Comparison of ENCODE assay signal across 13 mouse cellular contexts in the genomic region with DNA sequence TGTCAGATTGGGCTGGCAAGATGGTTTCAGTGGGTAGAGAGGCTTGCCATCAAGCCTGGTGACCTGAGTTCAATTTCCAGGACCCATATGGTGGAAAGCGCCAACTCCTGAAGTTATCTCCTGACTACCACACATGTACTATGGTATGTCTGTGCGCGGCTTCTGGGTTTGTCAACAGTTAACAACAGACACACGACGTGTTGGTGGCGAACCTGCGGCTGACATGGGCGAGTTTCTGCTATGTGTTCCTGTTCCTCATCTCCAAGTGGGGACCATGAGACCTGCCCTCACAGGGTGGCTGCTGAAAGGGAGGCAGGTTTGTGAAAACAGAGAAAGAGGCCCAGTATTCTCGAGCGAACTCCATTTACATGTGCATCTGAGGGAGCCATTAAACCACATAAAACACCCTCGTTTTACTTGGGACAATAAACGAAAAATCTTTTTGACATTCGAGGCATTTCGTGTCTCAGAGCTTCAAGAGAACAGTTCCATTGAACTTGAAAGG.
DNase-seq lines count a peak whose midpoint lies in the region; ATAC-seq and TF ChIP-seq lines count a peak whose summit lies in the region.
"Had no signal": no experiment of that assay in that cellular context is flagged by ENCODE, and none has a peak within 500 bp of the region (broad histone marks: within the 10 kb centered on the region; RNA-seq: fewer than 3 reads in every experiment).

No protein-coding gene starts in this region.

- H3K4me2 ChIP-seq in midbrain, embryonic 12.5 days (replicated peaks): no peak overlapping the region
- H3K4me2 ChIP-seq in midbrain, embryonic 11.5 days: no peak overlapping the region
- H3K4me2 ChIP-seq in forebrain, embryonic 14.5 days (ENCODE audit: low read length): no peak overlapping the region
- no peak overlapping the region for H3K4me2 ChIP-seq in hindbrain, postnatal 0 days (ENCODE audit: low read depth, low read length)
- H3K4me2 ChIP-seq in neural tube, embryonic 13.5 days: no peak overlapping the region
- H3K4me2 ChIP-seq: embryonic facial prominence, embryonic 15.5 days; heart, embryonic 15.5 days had no signal

- DNase-seq in midbrain, embryonic 11.5 days (ENCODE audit: low spot score, missing footprints): no peak
- no peak for DNase-seq in forebrain, embryonic 14.5 days (ENCODE audit: low spot score)
- no peak for DNase-seq in hindbrain, postnatal 0 days (ENCODE audit: low spot score)
- DNase-seq in adrenal gland, adult 8-10 months: no peak
- DNase-seq in gastrocnemius, postnatal 10 days: no peak
- DNase-seq: kidney, postnatal 25 days; liver; lung, postnatal 14 days; right cerebral cortex, postnatal 4 days had no signal

- peaks cover 43% of the 10 kb centered on the region for H3K4me1 ChIP-seq in midbrain, embryonic 12.5 days
- H3K4me1 ChIP-seq in midbrain, embryonic 11.5 days (ENCODE audit: control insufficient read depth, insufficient read depth, low read length): 0 out of 2 replicates have a peak, but pooled peaks cover 2% of the 10 kb centered on the region
- H3K4me1 ChIP-seq in forebrain, embryonic 14.5 days (ENCODE audit: control insufficient read depth, insufficient read depth, low read length): peaks cover 34% of the 10 kb centered on the region
- H3K4me1 ChIP-seq in hindbrain, postnatal 0 days (ENCODE audit: insufficient read depth, low read length): no peaks in the 10 kb centered on the region
- peaks cover 38% of the 10 kb centered on the region for H3K4me1 ChIP-seq in neural tube, embryonic 13.5 days (replicated peaks)
- H3K4me1 ChIP-seq: heart, embryonic 15.5 days had no signal

- ATAC-seq in midbrain, embryonic 12.5 days (ENCODE audit: low FRiP score, low read depth): no peak
- ATAC-seq in midbrain, embryonic 11.5 days (ENCODE audit: low FRiP score): no peak
- ATAC-seq in forebrain, embryonic 14.5 days: peak; percentile 68
- ATAC-seq in hindbrain, postnatal 0 days: no peak
- peak; percentile 60 for ATAC-seq in neural tube, embryonic 13.5 days (ENCODE audit: low read depth)

- H3K27me3 ChIP-seq in midbrain, embryonic 12.5 days: no peaks in the 10 kb centered on the region
- no peaks in the 10 kb centered on the region for H3K27me3 ChIP-seq in midbrain, embryonic 11.5 days (ENCODE audit: control insufficient read depth, insufficient read depth, low read length)
- H3K27me3 ChIP-seq in forebrain, embryonic 14.5 days (replicated peaks; ENCODE audit: control insufficient read depth, insufficient read depth, low read length): no peaks in the 10 kb centered on the region
- H3K27me3 ChIP-seq in hindbrain, postnatal 0 days (ENCODE audit: insufficient read depth, low read length): no peaks in the 10 kb centered on the region
- H3K27me3 ChIP-seq in neural tube, embryonic 13.5 days: no peaks in the 10 kb centered on the region
- H3K27me3 ChIP-seq: embryonic facial prominence, embryonic 15.5 days had no signal

- peak overlapping the region; percentile 49 for H3K27ac ChIP-seq in midbrain, embryonic 12.5 days (replicated peaks)
- H3K27ac ChIP-seq in midbrain, embryonic 11.5 days (ENCODE audit: low read depth, low read length): no peak overlapping the region
- H3K27ac ChIP-seq in forebrain, embryonic 14.5 days (ENCODE audit: low read depth, low read length): peak overlapping the region; percentile 85
- H3K27ac ChIP-seq in hindbrain, postnatal 0 days: peak overlapping the region; percentile 63
- H3K27ac ChIP-seq in neural tube, embryonic 13.5 days (replicated peaks): peak overlapping the region; percentile 72
- H3K27ac ChIP-seq: embryonic facial prominence, embryonic 15.5 days; heart, embryonic 15.5 days had no signal

- no peak for TF ChIP-seq CTCF in hindbrain, postnatal 0 days (IDR thresholded peaks at IDR 0.05; ENCODE audit: low read depth)

- no peaks in the 10 kb centered on the region for H3K36me3 ChIP-seq in midbrain, embryonic 12.5 days
- no peaks in the 10 kb centered on the region for H3K36me3 ChIP-seq in midbrain, embryonic 11.5 days (ENCODE audit: control insufficient read depth, insufficient read depth, low read length)
- H3K36me3 ChIP-seq in forebrain, embryonic 14.5 days (ENCODE audit: control insufficient read depth, insufficient read depth, low read length): no peaks in the 10 kb centered on the region
- no peaks in the 10 kb centered on the region for H3K36me3 ChIP-seq in hindbrain, postnatal 0 days (ENCODE audit: insufficient read depth, low read length)
- no peaks in the 10 kb centered on the region for H3K36me3 ChIP-seq in neural tube, embryonic 13.5 days
- H3K36me3 ChIP-seq: embryonic facial prominence, embryonic 15.5 days; heart, embryonic 15.5 days had no signal

- no peak overlapping the region for H3K9ac ChIP-seq in midbrain, embryonic 12.5 days (replicated peaks)
- H3K9ac ChIP-seq in midbrain, embryonic 11.5 days (ENCODE audit: low read length): no peak overlapping the region
- no peak overlapping the region for H3K9ac ChIP-seq in forebrain, embryonic 14.5 days (ENCODE audit: low read length)
- no peak overlapping the region for H3K9ac ChIP-seq in hindbrain, postnatal 0 days (replicated peaks; ENCODE audit: low read length)
- H3K9ac ChIP-seq in neural tube, embryonic 13.5 days: no peak overlapping the region
- H3K9ac ChIP-seq: embryonic facial prominence, embryonic 15.5 days; heart, embryonic 15.5 days had no signal

- no peaks in the 10 kb centered on the region for H3K9me3 ChIP-seq in midbrain, embryonic 12.5 days
- no peaks in the 10 kb centered on the region for H3K9me3 ChIP-seq in midbrain, embryonic 11.5 days (ENCODE audit: control insufficient read depth, low read length)
- no peaks in the 10 kb centered on the region for H3K9me3 ChIP-seq in forebrain, embryonic 14.5 days (replicated peaks; ENCODE audit: control insufficient read depth, low read length)
- H3K9me3 ChIP-seq in hindbrain, postnatal 0 days (ENCODE audit: low read length): no peaks in the 10 kb centered on the region
- no peaks in the 10 kb centered on the region for H3K9me3 ChIP-seq in neural tube, embryonic 13.5 days
- H3K9me3 ChIP-seq: embryonic facial prominence, embryonic 15.5 days; heart, embryonic 15.5 days had no signal

- H3K4me3 ChIP-seq in midbrain, embryonic 12.5 days: no peak overlapping the region
- no peak overlapping the region for H3K4me3 ChIP-seq in midbrain, embryonic 11.5 days (ENCODE audit: low read depth, low read length)
- no peak overlapping the region for H3K4me3 ChIP-seq in forebrain, embryonic 14.5 days (ENCODE audit: low read depth, low read length)
- no peak overlapping the region for H3K4me3 ChIP-seq in hindbrain, postnatal 0 days (ENCODE audit: low read length)
- H3K4me3 ChIP-seq in neural tube, embryonic 13.5 days: no peak overlapping the region
- H3K4me3 ChIP-seq: embryonic facial prominence, embryonic 15.5 days; heart, embryonic 15.5 days had no signal

- 82% methylated on average over 14 of the region's 14 CpGs for WGBS in midbrain, embryonic 12.5 days
- WGBS in midbrain, embryonic 11.5 days: 94% methylated on average over 14 of the region's 14 CpGs
- WGBS in forebrain, embryonic 14.5 days: 16% methylated on average over 14 of the region's 14 CpGs
- 61% methylated on average over 14 of the region's 14 CpGs for WGBS in hindbrain, postnatal 0 days
- 49% methylated on average over 14 of the region's 14 CpGs for WGBS in neural tube, embryonic 13.5 days

Comparison
In these comparisons a context has a peak if more than half of its experiments do, and no peak if none do; other contexts are left out.
1. ATAC-seq: peak in forebrain, embryonic 14.5 days (single experiment) and neural tube, embryonic 13.5 days (single experiment); none in midbrain, embryonic 12.5 days (single experiment), midbrain, embryonic 11.5 days (single experiment) and hindbrain, postnatal 0 days (single experiment).